Mouse (Mus musculus) bone marrow macrophage, adult 2 months (primary cell): Measurements from ENCODE around the gene Cttnbp2.

Source experiments
- CTCF ChIP-seq: IDR thresholded peaks from 2 replicates; pipeline ENCODE4 v1.5.1; 2012; ENCODE audit warnings: low read depth, mild to moderate bottlenecking, low read length, moderate library complexity
- POLR2A ChIP-seq: IDR thresholded peaks from 2 replicates; pipeline ENCODE4 v1.6.1; 2012; ENCODE audit warnings: mild to moderate bottlenecking, low read depth, low read length, borderline replicate concordance

- TF ChIP-seq POLR2A: no peak
- TF ChIP-seq CTCF: no peak
Observed at GRCm38 (mm10) chr6:18559019-18559418, 44.4 kb upstream of the Cttnbp2 start.
